Mouse (Mus musculus): Measurements from ENCODE around the gene Phf21b. TPM values are rescaled to one million over a fixed set of nuclear protein-coding genes. Genes with fewer than 3 reads are reported as not detected.

Gene Phf21b
- total RNA-seq, 2 experiments from 2014 or later: 0.23 to 0.57 TPM

Other genes starting within 250 kb of the Phf21b start
- 1 to 10 TPM; 2.4 to 3.2 TPM for gene Prr5, start 186.4 kb downstream of the Phf21b start, total RNA-seq (2021)
- under 1 TPM in 1 of 2 experiments, not detected in 1; 0.14 TPM for gene Arhgap8, start 136.0 kb downstream of the Phf21b start, total RNA-seq (2021)
- gene Gm29666, start 64.0 kb upstream of the Phf21b start, total RNA-seq (2021): under 1 TPM; 0.09 to 0.14 TPM
- gene Nup50, start 67.4 kb upstream of the Phf21b start, total RNA-seq (2021): 10 to 100 TPM; 12.8 to 15.6 TPM
- 10 to 100 TPM; 79.2 to 99.4 TPM for gene 5031439G07Rik, start 132.5 kb upstream of the Phf21b start, total RNA-seq (2021)
- gene Upk3a, start 161.1 kb upstream of the Phf21b start, total RNA-seq (2021): not detected
- 1 to 10 TPM; 3.9 to 4.5 TPM for gene Fam118a, start 172.9 kb upstream of the Phf21b start, total RNA-seq (2021)